Mouse (Mus musculus) kidney, adult 2 months (tissue): ENCODE data around the gene Agbl4.

Experiments
- CTCF ChIP-seq: fragments of 200-500 bp; conservative IDR thresholded peaks from 2 replicates; pipeline ENCODE4 v1.5.1; 2011; ENCODE audit warnings: low read depth, mild to moderate bottlenecking, control low read depth, low read length, moderate library complexity, mixed read lengths; ENCODE audit not compliant: insufficient read depth, insufficient read length
- POLR2A ChIP-seq: fragments of 200-500 bp; IDR thresholded peaks from one replicate; pipeline ENCODE4 v1.6.1; 2011; ENCODE audit warnings: low read depth, low read length, control low read depth

GRCm38 (mm10) chr4:111510129-111510528 lies 1112.7 kb downstream of the Agbl4 start:
- TF ChIP-seq CTCF, result no peak; the same call in 1 of the 2 replicates
- no peak for TF ChIP-seq POLR2A
